Mouse (Mus musculus) lung, embryonic 14.5 days (tissue): ENCODE results near the gene Ccdc8. TPM values are rescaled to one million over a fixed set of nuclear protein-coding genes. Genes with fewer than 3 reads are reported as not detected.

Experiments used
- ATAC-seq: fragments of 200-750 bp; cut with Nextera tagmentation; 2 replicates; pipeline ENCODE4 v1.8.0; 2017; ENCODE audit warnings: mild to moderate bottlenecking, moderate TSS enrichment, moderate library complexity; ENCODE audit not compliant: insufficient read depth
- DNase-seq: peaks from one replicate; pipeline ENCODE4 v3.0.0-alpha.2; 2015
- H3K27ac ChIP-seq: fragments of 300-500 bp; sonication (generic); 2 replicates; pipeline ENCODE4 v1.5.1; 2014; ENCODE audit warnings: low read depth, mild to moderate bottlenecking, moderate library complexity
- H3K27me3 ChIP-seq: fragments of 300-500 bp; sonication (generic); 2 replicates; pipeline ENCODE4 v1.6.1; 2014; ENCODE audit warnings: low read length, control low read depth; ENCODE audit not compliant: insufficient read depth
- H3K36me3 ChIP-seq: fragments of 300-500 bp; sonication (generic); 2 replicates; pipeline ENCODE4 v1.6.1; 2014; ENCODE audit warnings: control low read depth; ENCODE audit not compliant: insufficient read depth
- H3K4me1 ChIP-seq: fragments of 300-500 bp; sonication (generic); 2 replicates; pipeline ENCODE4 v1.6.1; 2014; ENCODE audit warnings: antibody characterized with exemption, control low read depth; ENCODE audit not compliant: insufficient read depth
- H3K4me2 ChIP-seq: fragments of 300-500 bp; sonication (generic); 2 replicates; pipeline ENCODE4 v1.6.1; 2014; ENCODE audit warnings: mild to moderate bottlenecking
- H3K4me3 ChIP-seq: fragments of 300-500 bp; sonication (generic); 2 replicates; pipeline ENCODE4 v1.5.1; 2014; ENCODE audit warnings: low read depth, low read length
- H3K9ac ChIP-seq: fragments of 300-500 bp; sonication (generic); 2 replicates; pipeline ENCODE4 v1.6.1; 2014
- H3K9me3 ChIP-seq: fragments of 300-500 bp; sonication (generic); 2 replicates; pipeline ENCODE4 v1.6.1; 2016; ENCODE audit warnings: low read depth, low read length, control low read depth
- CTCF ChIP-seq: IDR thresholded peaks from 2 replicates; pipeline ENCODE4 v1.5.1; 2016; ENCODE audit warnings: antibody characterized with exemption, low read depth
- WGBS: fragments of 180-500 bp; shearing (Covaris S2); extraction: QIAGEN DNeasy Blood & Tissue Kit; methylation state at CpG from one replicate; pipeline ENCODE4 v1.1.7; 2014; 5-methylcytosine and 5-hydroxymethylcytosine counted together
- polyA plus RNA-seq: library from polyadenylated mRNA; unstranded; fragments of >200 nt; fragmentation: Nextera tagmentation; extraction: Ambion mirVana; gene quantifications from 2 replicates; pipeline ENCODE4 v1.2.1, GENCODE M21; 2014

Ccdc8 gene
- polyA plus RNA-seq, 1 experiment from 2014 or later, result 29.2 TPM

DNA sequence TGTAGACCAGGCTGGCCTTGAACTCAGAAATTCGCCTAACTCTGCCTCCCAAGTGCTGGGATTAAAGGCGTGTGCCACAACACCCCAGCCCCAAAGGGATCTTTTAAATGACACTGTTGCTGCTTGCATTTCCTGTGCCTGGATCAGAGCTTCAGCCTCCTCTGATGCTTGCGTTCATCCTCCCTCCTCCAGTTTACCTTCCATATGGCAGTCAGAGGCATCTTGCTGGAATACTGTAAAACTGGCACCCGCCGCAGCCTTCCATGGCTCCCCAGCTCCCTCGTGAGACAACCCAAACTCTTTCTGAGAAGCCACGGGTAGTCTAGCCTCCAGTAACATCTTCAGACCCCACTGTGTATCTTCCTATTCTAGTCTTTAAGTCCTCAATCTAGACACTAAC lies 36.4 kb downstream of the Ccdc8 start:
- Histone ChIP-seq H3K27ac (no peak overlapping the region), H3K9me3 (no peaks in the 10 kb centered on the region), H3K4me3 (no peak overlapping the region), H3K4me1 (no peaks in the 10 kb centered on the region), H3K9ac (no peak overlapping the region), H3K4me2 (no peak overlapping the region), H3K27me3 (no peaks in the 10 kb centered on the region), H3K36me3 (peaks cover 42% of the 10 kb centered on the region)
- WGBS, result 68% methylated on average over 7 of the region's 7 CpGs
- ATAC-seq, result no peak
- no peak for DNase-seq
- no peak for TF ChIP-seq CTCF

DNA sequence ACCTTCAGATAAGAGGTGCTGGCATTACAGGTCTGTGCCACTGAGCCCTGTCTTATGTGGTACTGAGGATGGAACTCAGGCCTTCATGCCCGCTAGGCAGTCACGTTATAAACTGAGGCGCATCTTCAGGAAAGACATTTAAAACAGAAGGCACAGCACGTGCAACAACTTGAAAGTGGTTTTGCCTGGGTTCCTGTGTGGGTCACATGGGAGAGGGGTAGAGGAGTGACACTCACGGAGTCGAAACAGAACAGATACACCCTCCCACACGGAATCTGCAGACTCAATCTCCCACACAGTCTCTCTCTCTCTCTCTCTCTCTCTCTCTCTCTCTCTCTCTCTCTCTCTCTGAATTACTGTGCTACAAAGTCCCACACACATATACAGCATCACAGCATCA lies 37.7 kb downstream of the Ccdc8 start:
- Histone ChIP-seq H3K9ac (no peak overlapping the region), H3K4me2 (no peak overlapping the region), H3K27me3 (no peaks in the 10 kb centered on the region), H3K36me3 (peaks cover 48% of the 10 kb centered on the region), H3K4me3 (no peak overlapping the region), H3K9me3 (no peaks in the 10 kb centered on the region), H3K4me1 (no peaks in the 10 kb centered on the region), H3K27ac (no peak overlapping the region)
- TF ChIP-seq CTCF, result no peak
- DNase-seq, result no peak
- WGBS, result 69% methylated on average over 7 of the region's 7 CpGs
- no peak for ATAC-seq

- DNase-seq (no peak), ATAC-seq (no peak)
- Histone ChIP-seq H3K4me3 (no peak overlapping the region), H3K4me2 (no peak overlapping the region), H3K9me3 (no peaks in the 10 kb centered on the region), H3K4me1 (no peaks in the 10 kb centered on the region), H3K27ac (no peak overlapping the region), H3K9ac (no peak overlapping the region), H3K27me3 (no peaks in the 10 kb centered on the region), H3K36me3 (peaks cover 91% of the 10 kb centered on the region)
- no peak for TF ChIP-seq CTCF
- 70% methylated on average over 9 of the region's 9 CpGs for WGBS
Observed at GRCm38 (mm10) chr7:17038018-17038695, 45.6 kb downstream of the Ccdc8 start.

- Histone ChIP-seq H3K9ac (no peak overlapping the region), H3K4me3 (no peak overlapping the region), H3K9me3 (no peaks in the 10 kb centered on the region), H3K4me1 (no peaks in the 10 kb centered on the region), H3K27ac (no peak overlapping the region), H3K36me3 (peaks cover 91% of the 10 kb centered on the region), H3K4me2 (no peak overlapping the region), H3K27me3 (no peaks in the 10 kb centered on the region)
- DNase-seq (no peak), ATAC-seq (no peak)
- TF ChIP-seq CTCF, result no peak
- 92% methylated on average over 7 of the region's 7 CpGs for WGBS
Observed at GRCm38 (mm10) chr7:17039373-17039772, 46.9 kb downstream of the Ccdc8 start.

DNA sequence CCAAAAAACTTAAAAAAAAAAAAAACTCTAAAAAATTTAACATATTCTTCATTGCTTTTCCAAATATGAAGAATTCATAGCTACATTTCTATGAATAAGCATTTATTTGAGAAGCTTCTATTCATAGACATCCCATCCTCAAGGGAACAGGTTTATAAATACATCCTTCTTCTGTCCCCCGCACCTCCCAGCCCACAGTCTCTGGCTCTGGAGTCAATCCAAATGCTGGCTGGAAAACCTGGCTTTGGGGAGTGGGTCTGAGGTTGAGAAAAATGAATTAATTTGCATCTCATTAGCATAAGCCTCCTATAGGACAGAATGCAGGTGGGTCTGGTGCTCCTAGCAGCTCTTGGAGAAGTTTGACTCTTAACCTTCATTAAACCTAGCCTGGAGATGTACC lies 53.2 kb downstream of the Ccdc8 start:
- 60% methylated on average over 1 of the region's 1 CpGs for WGBS

More for the DNA sequence above, 53.2 kb downstream of the Ccdc8 start:
- no peak for TF ChIP-seq CTCF
- no peak overlapping the region for H3K27ac ChIP-seq
- no peaks in the 10 kb centered on the region for H3K27me3 ChIP-seq
- DNase-seq, result no peak
- H3K4me3 ChIP-seq, result no peak overlapping the region
- H3K9ac ChIP-seq, result no peak overlapping the region
- peaks cover 70% of the 10 kb centered on the region for H3K36me3 ChIP-seq
- no peaks in the 10 kb centered on the region for H3K4me1 ChIP-seq
- H3K4me2 ChIP-seq, result no peak overlapping the region
- no peak for ATAC-seq
- no peaks in the 10 kb centered on the region for H3K9me3 ChIP-seq

Other genes with a start within 250 kb of the Ccdc8 start
- 32.6 and 35.7 TPM in 2 replicates for gene Slc1a5, start 211.4 kb upstream of the Ccdc8 start, polyA plus RNA-seq
- 117 and 134 TPM in 2 replicates for gene Strn4, start 176.8 kb upstream of the Ccdc8 start, polyA plus RNA-seq
- gene Fkrp, start 176.0 kb upstream of the Ccdc8 start, polyA plus RNA-seq, result 27.7 and 31.9 TPM in 2 replicates
- gene Prkd2, start 149.8 kb upstream of the Ccdc8 start, polyA plus RNA-seq, result 19.6 and 20.2 TPM in 2 replicates
- gene Dact3, start 117.4 kb upstream of the Ccdc8 start, polyA plus RNA-seq, result 6.6 and 7.8 TPM in 2 replicates
- gene Gng8, start 100.9 kb upstream of the Ccdc8 start, polyA plus RNA-seq, result 10.8 and 11.1 TPM in 2 replicates
- gene Ptgir, start 86.2 kb upstream of the Ccdc8 start, polyA plus RNA-seq, result 1.3 and 1.6 TPM in 2 replicates
- gene Calm3, start 68.6 kb upstream of the Ccdc8 start, polyA plus RNA-seq, result 139 and 155 TPM in 2 replicates
- 3.1 and 3.3 TPM in 2 replicates for gene Pnmal2, start 48.0 kb upstream of the Ccdc8 start, polyA plus RNA-seq
- 0.11 and 0.20 TPM in 2 replicates for gene Pnmal1, start 33.0 kb upstream of the Ccdc8 start, polyA plus RNA-seq
- gene Gm42372, start 9.6 kb upstream of the Ccdc8 start, polyA plus RNA-seq, result 0.09 and 0.20 TPM in 2 replicates
- 103 and 117 TPM in 2 replicates for gene Ppp5c, start 35.2 kb downstream of the Ccdc8 start, polyA plus RNA-seq
- gene Hif3a, start 69.7 kb downstream of the Ccdc8 start, polyA plus RNA-seq, result 33.1 and 38.0 TPM in 2 replicates
- gene Psg16, start 81.3 kb downstream of the Ccdc8 start, polyA plus RNA-seq, result 0.11 and 0.18 TPM in 2 replicates
- gene Ceacam3, start 157.6 kb downstream of the Ccdc8 start, polyA plus RNA-seq, result not detected in 2 replicates
- gene Psg29, start 210.8 kb downstream of the Ccdc8 start, polyA plus RNA-seq, result not detected in 2 replicates